Mouse (Mus musculus) T-helper 1 cell (primary cell): ENCODE measurements around the gene Slc25a5.
"Not testable (repeated sequence)": the region's sequence is repeated elsewhere in the genome, so short reads cannot be mapped to it uniquely, and the experiment has no call there.

Experiments
- in situ Hi-C: fragments of 300-600 bp; cut with MboI, MseI; formaldehyde crosslinking; loops from one replicate; pipeline ENCODE4 v1.15.1; 2025; ENCODE audit warnings: high pct_unique_total_duplicates

Slc25a5 gene

GRCm38 (mm10) chrX:36795424-36796162 lies at the start of gene Slc25a5:
Gene Slc25a5 (plus strand): TSS chrX:36795651.
- in situ Hi-C loops = no loop called here

GRCm38 (mm10) chrX:36746789-36747188 lies 48.7 kb upstream of the Slc25a5 start:
- in situ Hi-C loops = no loop called here

DNA sequence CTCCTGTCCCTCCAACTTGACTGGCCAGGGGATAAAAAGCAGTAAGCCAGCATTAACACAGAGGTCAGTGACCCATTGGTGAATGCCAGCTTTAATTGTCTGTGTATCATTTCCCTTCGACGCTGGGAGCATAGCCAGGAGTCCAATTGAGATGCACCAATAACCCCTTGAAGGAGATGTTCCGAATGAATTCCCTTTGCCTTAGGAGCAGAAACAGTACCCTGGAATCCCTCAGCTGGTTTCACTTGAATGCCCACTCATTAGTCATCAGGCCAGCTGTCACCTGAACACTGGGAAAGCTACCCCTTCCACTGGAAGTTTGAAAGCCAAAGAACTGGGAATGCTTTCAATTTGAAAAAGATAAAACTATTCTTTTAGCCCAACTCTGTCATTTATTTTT lies 46.9 kb upstream of the Slc25a5 start:
- in situ Hi-C loops = no loop called here

- in situ Hi-C loops = no loop called here
Observed at GRCm38 (mm10) chrX:36749281-36749785, 46.1 kb upstream of the Slc25a5 start.

DNA sequence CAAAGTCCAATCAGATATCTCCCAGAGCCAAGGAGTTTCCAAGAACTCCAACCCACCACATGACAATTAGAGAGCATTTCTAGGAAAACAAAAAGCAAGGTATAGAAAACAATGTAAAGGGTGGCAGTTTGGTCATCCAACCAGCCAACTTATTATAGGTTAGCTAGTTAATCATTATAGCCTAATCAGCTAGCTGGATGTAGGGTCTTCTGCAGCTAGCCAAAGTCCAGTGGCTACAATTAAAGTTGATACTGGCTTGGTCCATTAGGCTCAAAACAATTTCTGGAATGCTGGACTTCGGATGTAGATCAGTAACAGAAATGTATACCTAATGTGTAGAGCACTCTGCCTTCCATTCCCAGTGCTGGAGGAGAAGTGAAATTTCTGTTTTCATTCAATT lies 44.9 kb upstream of the Slc25a5 start:
- in situ Hi-C loops = no loop called here

DNA sequence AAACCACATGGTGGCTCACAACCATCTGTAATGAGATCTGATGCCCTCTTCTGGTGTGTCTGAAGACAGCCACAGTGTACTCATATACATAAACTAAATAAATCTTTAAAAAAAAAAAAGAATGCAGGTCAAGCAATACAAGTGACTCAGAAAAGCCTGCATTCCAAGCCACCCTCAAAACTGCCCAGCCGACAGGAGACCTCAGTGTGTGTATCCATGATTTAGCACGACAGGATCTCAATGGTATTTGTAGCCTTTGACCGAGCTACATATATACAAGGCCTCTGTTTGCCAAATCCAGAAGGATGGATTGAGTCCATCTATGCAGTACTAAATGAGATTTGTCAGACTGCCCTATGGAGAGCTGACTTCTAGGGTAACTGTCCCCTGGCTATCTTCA lies 42.9 kb upstream of the Slc25a5 start:
- in situ Hi-C loops = no loop called here

DNA sequence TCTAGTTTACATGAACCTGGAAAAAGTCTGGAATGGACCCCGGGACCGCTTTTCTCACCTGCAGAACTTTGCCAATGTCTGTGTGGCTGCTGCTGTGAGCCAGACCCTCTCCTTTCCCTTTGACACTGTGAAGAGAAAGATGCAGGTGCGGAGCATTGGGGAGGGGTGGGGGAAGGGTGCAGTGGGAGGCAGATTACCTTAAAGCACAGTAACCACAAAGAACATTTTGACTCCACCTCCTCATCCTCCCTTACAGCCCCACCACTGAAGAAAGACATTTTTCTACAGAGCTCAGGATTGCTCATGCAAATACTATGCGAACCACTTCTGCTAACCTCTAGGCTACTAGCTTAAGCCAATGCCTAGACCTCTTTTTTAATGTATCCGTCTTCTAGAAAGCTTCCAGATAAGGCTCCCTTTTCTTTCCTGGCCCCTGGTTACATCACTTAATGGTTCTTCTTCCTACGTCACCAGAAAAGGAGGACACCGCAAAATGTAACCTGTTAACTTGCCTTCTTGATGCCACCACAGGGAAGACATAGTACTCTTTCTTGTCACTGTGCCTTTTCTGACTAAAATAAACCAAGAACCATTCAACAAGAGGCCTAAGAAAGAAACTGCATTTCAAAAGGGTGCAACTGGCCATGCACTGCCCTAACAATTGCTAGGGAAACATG lies 37.5 kb upstream of the Slc25a5 start:
- in situ Hi-C loops = no loop called here

GRCm38 (mm10) chrX:36758566-36758965 lies 36.9 kb upstream of the Slc25a5 start:
- in situ Hi-C loops = no loop called here

GRCm38 (mm10) chrX:36760946-36761635 lies 34.4 kb upstream of the Slc25a5 start:
- in situ Hi-C loops = no loop called here

- in situ Hi-C loops = no loop called here
Observed at GRCm38 (mm10) chrX:36762289-36762688, 33.2 kb upstream of the Slc25a5 start.

DNA sequence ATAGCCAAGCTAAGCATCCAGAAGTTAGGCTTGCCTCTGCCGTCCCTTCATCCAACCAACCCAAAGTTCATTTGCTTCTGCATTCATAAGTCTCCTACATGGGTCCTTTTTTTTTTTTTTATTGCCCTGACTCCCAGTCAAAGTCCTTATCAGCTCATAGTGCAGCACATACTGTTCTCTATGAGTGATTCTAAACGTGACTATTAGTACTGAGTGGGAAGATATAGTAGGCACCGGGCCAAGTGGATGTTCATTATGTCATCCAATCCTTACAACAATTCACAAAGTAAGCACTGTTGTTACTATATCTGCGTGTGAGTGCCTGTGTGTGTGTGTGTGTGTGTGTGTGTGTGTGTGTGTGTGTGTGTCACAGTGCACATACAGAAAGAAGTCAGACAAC lies 32.6 kb upstream of the Slc25a5 start:
- in situ Hi-C loops = no loop called here

- in situ Hi-C loops = no loop called here
Observed at GRCm38 (mm10) chrX:36763298-36763933, 32.0 kb upstream of the Slc25a5 start.

DNA sequence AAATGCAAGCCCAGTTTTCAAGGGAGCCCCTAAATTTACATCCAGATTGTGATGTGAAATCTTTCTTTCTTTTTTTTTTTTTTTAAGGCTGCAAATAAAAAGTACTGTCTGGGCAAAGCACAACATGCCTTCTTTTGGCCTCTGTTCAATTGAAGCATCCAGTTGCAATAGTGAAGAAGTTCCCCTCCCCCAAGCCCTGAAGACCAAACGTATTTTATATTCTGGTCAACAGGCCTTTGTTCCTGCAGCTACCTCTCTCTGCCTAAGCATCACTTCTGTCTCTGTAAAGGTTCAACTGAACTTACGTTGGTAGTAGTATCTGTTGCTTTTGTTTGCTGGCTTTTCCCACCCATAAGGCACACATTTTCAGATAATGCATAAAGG lies 31.5 kb upstream of the Slc25a5 start:
- in situ Hi-C loops = no loop called here

DNA sequence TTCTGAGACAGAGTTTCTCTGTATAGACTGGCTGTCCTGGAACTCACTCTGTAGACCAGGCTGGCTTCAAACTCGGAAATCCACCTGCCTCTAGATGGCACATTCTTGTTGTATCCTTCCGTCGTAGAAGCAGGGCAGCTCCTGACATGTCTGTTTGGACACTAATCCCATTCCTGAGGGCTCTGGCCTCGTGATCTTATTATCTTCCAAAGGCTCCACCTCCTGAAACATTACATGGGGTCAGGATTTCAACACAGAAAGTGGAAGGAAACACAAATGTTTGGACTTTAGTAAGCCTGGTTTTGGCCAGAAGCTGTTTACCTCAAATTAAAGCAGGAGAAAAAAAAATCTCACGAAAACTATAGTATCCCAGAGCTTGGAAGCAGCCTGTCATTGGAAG lies 28.1 kb upstream of the Slc25a5 start:
- in situ Hi-C loops = no loop called here

DNA sequence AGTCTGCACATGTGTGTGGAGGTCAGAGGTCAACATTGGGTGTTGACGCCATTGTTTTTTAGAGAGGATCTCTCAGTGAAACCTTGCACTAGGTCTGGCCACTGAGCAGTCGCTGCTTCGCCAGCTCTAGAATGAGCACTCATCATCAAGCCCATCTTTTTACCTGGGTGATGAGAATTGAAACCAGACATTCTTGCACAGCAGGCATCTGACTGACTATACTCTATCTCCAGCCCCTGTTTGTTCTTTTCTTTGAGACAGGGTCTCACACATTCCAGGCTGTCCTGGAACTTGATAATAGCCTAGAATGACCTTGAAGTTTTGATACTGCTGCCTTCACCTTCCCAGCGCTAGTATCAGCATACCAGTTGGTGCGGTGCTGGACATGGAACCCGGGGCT lies 22.9 kb upstream of the Slc25a5 start:
- in situ Hi-C loops = no loop called here

DNA sequence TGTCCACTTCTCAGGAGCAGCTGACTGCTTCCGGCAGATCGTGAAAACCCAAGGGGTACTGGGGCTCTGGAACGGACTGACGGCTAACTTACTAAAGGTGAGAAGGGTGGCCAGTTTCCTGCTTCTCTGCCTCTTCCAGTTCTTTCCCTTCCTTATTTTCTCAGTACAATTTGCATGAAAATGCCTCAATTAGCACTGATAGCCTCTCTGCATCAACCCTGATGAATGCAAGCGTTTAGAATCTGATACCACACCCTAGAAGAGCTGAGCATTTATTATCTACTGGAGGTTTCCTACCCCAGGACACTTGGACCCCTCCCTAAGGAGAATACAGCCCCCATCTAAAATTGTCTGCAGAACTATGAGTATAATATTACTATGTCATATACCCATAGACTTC lies 19.9 kb upstream of the Slc25a5 start:
- in situ Hi-C loops = no loop called here

DNA sequence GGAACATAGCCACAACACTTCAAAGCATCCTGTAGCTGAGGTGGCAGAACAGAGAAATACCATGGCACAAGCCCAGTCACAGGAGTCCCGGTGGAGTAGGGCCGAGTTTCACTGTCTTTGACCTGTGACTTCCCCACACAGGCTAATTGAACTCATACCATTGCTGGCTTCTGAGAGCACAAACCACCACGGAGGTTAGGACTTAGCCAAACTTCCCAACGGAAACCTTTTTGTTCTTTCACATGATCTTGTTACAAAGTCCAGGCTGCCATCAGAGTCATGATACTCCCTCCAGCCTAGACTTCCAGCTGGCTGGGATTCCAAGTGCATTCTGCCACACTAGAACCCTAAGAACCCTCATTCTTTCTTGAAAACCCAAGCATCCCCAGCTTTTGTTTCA lies 17.8 kb upstream of the Slc25a5 start:
- in situ Hi-C loops = no loop called here

- in situ Hi-C loops = no loop called here
Observed at GRCm38 (mm10) chrX:36789360-36789759, 6.1 kb upstream of the Slc25a5 start.

DNA sequence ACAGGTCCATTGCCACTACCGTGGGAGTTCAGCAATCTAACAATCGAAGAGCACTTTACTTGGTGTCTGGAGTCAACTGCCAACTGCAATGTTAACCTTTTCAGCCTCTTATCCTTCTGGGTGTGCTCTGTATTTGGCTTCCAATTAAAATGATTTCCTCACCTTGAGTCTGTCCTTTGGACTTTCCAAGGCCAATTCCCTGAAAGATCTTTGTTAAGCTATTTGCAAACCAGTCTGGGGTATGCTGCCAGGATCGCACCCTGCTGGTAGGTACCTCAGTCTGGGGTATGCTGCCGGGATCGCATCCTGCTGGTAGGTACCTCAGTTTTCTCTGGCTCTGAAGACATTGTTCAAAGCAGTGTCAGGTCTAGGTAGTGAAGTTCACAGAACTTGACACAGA lies 880 bp upstream of the Slc25a5 start:
- in situ Hi-C loops = no loop called here

DNA sequence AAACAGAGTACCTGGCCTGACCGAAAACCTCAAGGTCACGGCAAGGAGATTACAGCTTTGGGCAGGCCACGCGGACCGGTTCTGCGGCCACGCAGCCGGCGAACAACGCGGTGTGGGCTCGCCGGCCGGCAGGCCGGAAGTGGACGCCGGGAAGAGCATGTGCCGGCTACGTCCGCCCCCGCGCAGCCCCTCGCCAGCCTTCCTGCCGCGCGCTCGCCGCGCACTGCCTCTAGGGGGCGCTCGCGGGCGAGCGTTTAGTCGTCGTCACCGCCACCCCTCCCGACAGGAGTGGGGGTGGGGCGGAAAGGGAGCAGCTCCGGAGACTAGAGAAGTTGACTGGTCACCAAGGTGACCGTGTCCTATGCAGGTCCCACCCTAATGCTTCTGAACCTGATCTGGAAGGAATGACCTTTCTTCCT lies 721 bp downstream of the Slc25a5 start:
- in situ Hi-C loops = no loop called here

DNA sequence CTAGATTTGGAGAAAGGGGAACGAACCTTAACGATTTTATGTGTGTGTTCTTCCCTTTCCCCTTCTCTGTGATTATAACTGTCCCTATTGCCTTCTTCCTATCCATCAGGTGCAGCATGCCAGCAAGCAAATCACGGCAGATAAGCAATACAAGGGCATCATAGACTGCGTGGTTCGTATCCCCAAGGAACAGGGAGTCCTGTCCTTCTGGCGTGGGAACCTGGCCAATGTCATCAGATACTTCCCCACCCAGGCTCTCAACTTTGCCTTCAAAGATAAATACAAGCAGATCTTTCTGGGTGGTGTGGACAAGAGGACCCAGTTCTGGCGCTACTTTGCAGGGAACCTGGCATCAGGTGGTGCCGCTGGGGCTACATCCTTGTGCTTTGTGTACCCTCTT lies 1.3 kb downstream of the Slc25a5 start:
- in situ Hi-C loops = not testable (repeated sequence)
